ENCODE assay signal across 25 mouse cellular contexts in the genomic region with DNA sequence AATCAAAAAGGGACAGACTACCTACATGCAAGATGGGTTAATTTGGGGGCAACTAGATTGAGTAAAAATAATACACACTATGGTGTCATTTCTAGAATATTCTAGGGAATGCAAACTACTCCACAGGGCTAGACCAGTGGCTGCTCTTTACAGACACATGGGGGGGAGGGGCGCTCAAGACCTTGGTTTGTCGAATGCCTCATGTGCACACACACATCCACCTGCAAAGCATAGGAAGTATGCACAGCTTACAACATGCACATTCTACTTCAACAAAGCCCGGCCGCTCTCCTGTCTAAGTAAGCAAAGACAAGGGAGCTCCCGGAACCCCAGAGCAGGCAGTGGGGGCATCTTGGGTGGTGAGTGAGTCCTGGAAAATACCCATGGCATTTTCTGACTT.
DNase-seq lines count a peak whose midpoint lies in the region; ATAC-seq lines count a peak whose summit lies in the region.
"Had no signal": no experiment of that assay in that cellular context is flagged by ENCODE, and none has a peak within 500 bp of the region (broad histone marks: within the 10 kb centered on the region; RNA-seq: fewer than 3 reads in every experiment).

No protein-coding gene starts in this region.

- peaks cover 12% of the 10 kb centered on the region for H3K36me3 ChIP-seq in hindbrain, embryonic 13.5 days
- H3K36me3 ChIP-seq in hindbrain, embryonic 16.5 days (ENCODE audit: control insufficient read depth, insufficient read depth, low read length), result no peaks in the 10 kb centered on the region
- H3K36me3 ChIP-seq: forebrain, embryonic 10.5 days; hindbrain, embryonic 15.5 days; intestine, embryonic 15.5 days had no signal

- WGBS in hindbrain, embryonic 13.5 days, result 94% methylated on average over 5 of the region's 5 CpGs
- WGBS in hindbrain, embryonic 16.5 days, result 92% methylated on average over 5 of the region's 5 CpGs

- H3K27me3 ChIP-seq in hindbrain, embryonic 13.5 days, result no peaks in the 10 kb centered on the region
- no peaks in the 10 kb centered on the region for H3K27me3 ChIP-seq in hindbrain, embryonic 16.5 days (replicated peaks; ENCODE audit: control insufficient read depth, insufficient read depth, low read length)
- H3K27me3 ChIP-seq: embryonic facial prominence, embryonic 13.5 days; hindbrain, embryonic 15.5 days; intestine, embryonic 15.5 days had no signal

- H3K27ac ChIP-seq in hindbrain, embryonic 13.5 days, result 0 out of 2 replicates have a peak overlapping the region, but pooled peaks have one; percentile 24
- no peak overlapping the region for H3K27ac ChIP-seq in hindbrain, embryonic 16.5 days (ENCODE audit: low read depth, low read length)
- H3K27ac ChIP-seq: embryonic facial prominence, embryonic 10.5 days; embryonic facial prominence, embryonic 13.5 days; forebrain, embryonic 10.5 days; hindbrain, embryonic 15.5 days; intestine, embryonic 15.5 days had no signal

- peaks cover 68% of the 10 kb centered on the region for H3K4me1 ChIP-seq in hindbrain, embryonic 13.5 days (replicated peaks)
- peaks cover 26% of the 10 kb centered on the region for H3K4me1 ChIP-seq in hindbrain, embryonic 16.5 days (ENCODE audit: control insufficient read depth, insufficient read depth, low read depth, low read length)
- H3K4me1 ChIP-seq: intestine, embryonic 15.5 days had no signal

- H3K9me3 ChIP-seq in hindbrain, embryonic 13.5 days, result no peaks in the 10 kb centered on the region
- no peaks in the 10 kb centered on the region for H3K9me3 ChIP-seq in hindbrain, embryonic 16.5 days (ENCODE audit: control insufficient read depth, low read length)
- H3K9me3 ChIP-seq: embryonic facial prominence, embryonic 10.5 days; embryonic facial prominence, embryonic 13.5 days; forebrain, embryonic 10.5 days; hindbrain, embryonic 15.5 days; intestine, embryonic 15.5 days had no signal

- H3K9ac ChIP-seq in hindbrain, embryonic 13.5 days, result no peak overlapping the region
- H3K9ac ChIP-seq in hindbrain, embryonic 16.5 days (ENCODE audit: low read depth, low read length), result no peak overlapping the region
- H3K9ac ChIP-seq: embryonic facial prominence, embryonic 13.5 days; hindbrain, embryonic 15.5 days; intestine, embryonic 15.5 days had no signal

- peak; percentile 80 to 81 for DNase-seq in thymus, postnatal 10 days (ENCODE audit: low spot score in 2 of 2)
- peak; percentile 75 to 83 for DNase-seq in thymus, postnatal 36 days
- DNase-seq in adrenal gland, postnatal 36 days, result no peak
- DNase-seq: adrenal gland, adult 2 months; adrenal gland, postnatal 14 days; cerebellum, adult 11-12 months; cerebellum, adult 8-10 months; cerebellum, postnatal 10 days; cerebellum, postnatal 36 days; embryo, embryonic 11 days; gastrocnemius, postnatal 10 days; gastrocnemius, postnatal 36 days; heart, postnatal 10 days; heart, postnatal 4 days had no signal

- no peak for ATAC-seq in hindbrain, embryonic 13.5 days (ENCODE audit: low FRiP score)
- no peak for ATAC-seq in hindbrain, embryonic 16.5 days
- ATAC-seq in erythroblast, adult 5-6 weeks (replicated peaks; ENCODE audit: low FRiP score, poor library complexity, severe bottlenecking), result no peak
- ATAC-seq: CD4-positive, CD25-positive, alpha-beta regulatory T cell, adult 4 months; forebrain, embryonic 14.5 days; intestine, embryonic 15.5 days had no signal

- H3K4me2 ChIP-seq in hindbrain, embryonic 13.5 days, result no peak overlapping the region
- H3K4me2 ChIP-seq in hindbrain, embryonic 16.5 days (ENCODE audit: low read length), result no peak overlapping the region
- H3K4me2 ChIP-seq: embryonic facial prominence, embryonic 13.5 days; heart, embryonic 11.5 days; hindbrain, embryonic 15.5 days; intestine, embryonic 15.5 days had no signal

- H3K4me3 ChIP-seq in hindbrain, embryonic 13.5 days, result no peak overlapping the region
- no peak overlapping the region for H3K4me3 ChIP-seq in hindbrain, embryonic 16.5 days (ENCODE audit: low read length)
- H3K4me3 ChIP-seq: embryonic facial prominence, embryonic 10.5 days; embryonic facial prominence, embryonic 13.5 days; forebrain, embryonic 10.5 days; hindbrain, embryonic 15.5 days; intestine, embryonic 15.5 days had no signal

Comparison
In these comparisons a context has a peak if more than half of its experiments do, and no peak if none do; other contexts are left out.
1. DNase-seq: peak in thymus, postnatal 10 days (2 of 2) and thymus, postnatal 36 days (2 of 2); none in adrenal gland, postnatal 36 days (0 of 2).